In the genomic region with DNA sequence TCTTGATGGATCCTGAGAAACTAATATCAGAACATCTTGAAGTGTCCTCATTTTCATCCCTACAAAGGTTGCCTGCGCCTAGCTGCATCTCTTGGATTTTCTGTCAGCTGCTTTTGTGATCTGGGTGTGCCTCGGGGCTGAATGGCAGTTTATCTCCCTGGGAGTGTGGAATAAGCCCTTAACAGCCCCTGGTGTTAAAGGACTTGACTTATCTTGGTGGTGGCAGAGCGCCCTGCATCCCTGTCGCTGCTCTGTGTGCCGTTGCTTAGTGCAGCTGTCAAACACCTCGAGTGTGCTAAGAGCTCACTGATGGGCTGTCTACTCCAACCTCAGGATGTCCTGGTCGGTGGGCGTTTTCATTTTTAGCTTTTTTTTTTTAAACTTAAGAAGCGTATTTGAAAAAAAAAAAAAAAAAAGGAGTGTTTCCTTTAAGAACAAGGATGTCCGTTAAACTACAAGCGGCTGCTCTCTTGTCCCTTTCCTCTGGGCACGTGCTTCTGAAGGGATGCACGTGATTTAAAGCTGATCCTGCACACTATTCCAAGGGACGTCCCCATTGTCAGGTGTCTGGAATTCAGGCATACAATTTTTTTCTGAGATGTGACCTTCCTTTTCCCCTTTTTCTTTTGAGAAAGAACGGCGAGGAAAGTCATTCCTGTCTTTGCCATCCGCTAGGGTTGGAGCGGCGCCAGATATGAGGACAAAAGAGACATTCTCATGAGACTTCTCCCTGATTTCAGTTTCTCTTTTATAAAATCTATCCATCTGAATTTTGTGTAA, we compare ENCODE assay signal across 9 mouse cellular contexts. TPM values are rescaled to one million over a fixed set of nuclear protein-coding genes. Genes with fewer than 3 reads are reported as not detected.
DNase-seq lines count a peak whose midpoint lies in the region; ATAC-seq and TF ChIP-seq lines count a peak whose summit lies in the region.
"Had no signal": no experiment of that assay in that cellular context is flagged by ENCODE, and none has a peak within 500 bp of the region (broad histone marks: within the 10 kb centered on the region; RNA-seq: fewer than 3 reads in every experiment).

No protein-coding gene starts in this region.

- peak overlapping the region; percentile 48 for H3K4me2 ChIP-seq in hindbrain, embryonic 15.5 days
- H3K4me2 ChIP-seq in hindbrain, embryonic 12.5 days (replicated peaks) = no peak overlapping the region
- peak overlapping the region; percentile 35 for H3K4me2 ChIP-seq in forebrain, postnatal 0 days (ENCODE audit: low read depth)

- ATAC-seq in hindbrain, embryonic 15.5 days (ENCODE audit: low FRiP score, low read depth) = no peak
- no peak for ATAC-seq in hindbrain, embryonic 12.5 days (ENCODE audit: low FRiP score)
- peak; percentile 58; the same call in 1 of the 2 replicates for ATAC-seq in forebrain, postnatal 0 days
- ATAC-seq: Patski had no signal

- peaks cover 6% of the 10 kb centered on the region; the same call in 1 of the 2 replicates for H3K4me1 ChIP-seq in hindbrain, embryonic 15.5 days (replicated peaks)
- H3K4me1 ChIP-seq in hindbrain, embryonic 12.5 days = no peaks in the 10 kb centered on the region
- no peaks in the 10 kb centered on the region for H3K4me1 ChIP-seq in forebrain, postnatal 0 days (ENCODE audit: insufficient read depth)

- peak overlapping the region; percentile 19 for H3K4me3 ChIP-seq in hindbrain, embryonic 15.5 days
- no peak overlapping the region for H3K4me3 ChIP-seq in hindbrain, embryonic 12.5 days
- H3K4me3 ChIP-seq in forebrain, postnatal 0 days (ENCODE audit: low read depth, low read length) = peak overlapping the region; percentile 16

- H3K9me3 ChIP-seq in hindbrain, embryonic 15.5 days = no peaks in the 10 kb centered on the region
- no peaks in the 10 kb centered on the region for H3K9me3 ChIP-seq in hindbrain, embryonic 12.5 days (replicated peaks)
- no peaks in the 10 kb centered on the region for H3K9me3 ChIP-seq in forebrain, postnatal 0 days (ENCODE audit: low read length)

- H3K27me3 ChIP-seq in hindbrain, embryonic 15.5 days = no peaks in the 10 kb centered on the region
- no peaks in the 10 kb centered on the region for H3K27me3 ChIP-seq in hindbrain, embryonic 12.5 days
- no peaks in the 10 kb centered on the region for H3K27me3 ChIP-seq in forebrain, postnatal 0 days (ENCODE audit: insufficient read depth, low read length)

- H3K36me3 ChIP-seq in hindbrain, embryonic 15.5 days = no peaks in the 10 kb centered on the region
- H3K36me3 ChIP-seq in hindbrain, embryonic 12.5 days = no peaks in the 10 kb centered on the region
- H3K36me3 ChIP-seq in forebrain, postnatal 0 days (ENCODE audit: insufficient read depth) = no peaks in the 10 kb centered on the region

- peak; percentile 19; the same call in 1 of the 2 replicates for TF ChIP-seq CTCF in forebrain, postnatal 0 days (IDR thresholded peaks at IDR 0.05; ENCODE audit: low read depth)

- H3K27ac ChIP-seq in hindbrain, embryonic 15.5 days (replicated peaks) = peak overlapping the region; percentile 20; the same call in 1 of the 2 replicates
- H3K27ac ChIP-seq in hindbrain, embryonic 12.5 days = no peak overlapping the region
- no peak overlapping the region for H3K27ac ChIP-seq in forebrain, postnatal 0 days (ENCODE audit: low read depth, low read length)

- DNase-seq in adrenal gland, adult 2 months = peak; percentile 41
- peak; percentile 64 for DNase-seq in forebrain, postnatal 0 days
- DNase-seq in kidney, postnatal 14 days = peak; percentile 48
- no peak for DNase-seq in thymus, postnatal 36 days
- no peak for DNase-seq in urinary bladder, adult 2 months (ENCODE audit: low spot score)
- no peak for DNase-seq in frontal cortex, postnatal 10 days (ENCODE audit: low spot score in 2 of 2)

- WGBS in hindbrain, embryonic 15.5 days = 52% methylated on average over 19 of the region's 19 CpGs
- 69% methylated on average over 19 of the region's 19 CpGs for WGBS in hindbrain, embryonic 12.5 days
- 41% methylated on average over 19 of the region's 19 CpGs for WGBS in forebrain, postnatal 0 days

- no peak overlapping the region; the same call in 1 of the 2 replicates for H3K9ac ChIP-seq in hindbrain, embryonic 15.5 days
- no peak overlapping the region for H3K9ac ChIP-seq in hindbrain, embryonic 12.5 days
- H3K9ac ChIP-seq in forebrain, postnatal 0 days = no peak overlapping the region

RNA-seq across cellular contexts. Expression of gene Bmp10, which starts 4.6 kb away (rescaled TPM):
- not detected in 2 replicates for polyA plus RNA-seq in hindbrain, embryonic 15.5 days (2015; fragmentation: Nextera tagmentation; extraction: Ambion mirVana)
- polyA plus RNA-seq in hindbrain, embryonic 12.5 days (2016; fragmentation: Nextera tagmentation; extraction: Ambion mirVana) = not detected in 2 replicates
- not detected for total RNA-seq in adrenal gland, adult 2 months (2021)
- not detected in 2 replicates for polyA plus RNA-seq in adrenal gland, adult 2 months (2012; rRNA removed)
- 0.08 TPM in 1 of 2 replicates, not detected in the other for total RNA-seq in forebrain, postnatal 0 days (2014; rRNA removed)
- not detected in 2 replicates for polyA plus RNA-seq in forebrain, postnatal 0 days (2015; fragmentation: Nextera tagmentation; extraction: Ambion mirVana)
- 0.71 and 0.78 TPM in 2 replicates for polyA plus RNA-seq in urinary bladder, adult 2 months (2012; rRNA removed)
- polyA plus RNA-seq: Patski had no signal

RNA-seq across cellular contexts. Expression of gene Gkn3, which starts 35.5 kb away (rescaled TPM):
- 0.41 and 1.0 TPM in 2 replicates for polyA plus RNA-seq in hindbrain, embryonic 15.5 days (2015; fragmentation: Nextera tagmentation; extraction: Ambion mirVana)
- 0.26 TPM in 1 of 2 replicates, not detected in the other for polyA plus RNA-seq in hindbrain, embryonic 12.5 days (2016; fragmentation: Nextera tagmentation; extraction: Ambion mirVana)
- total RNA-seq in adrenal gland, adult 2 months (2021) = under 1 TPM; 0.58 to 0.59 TPM
- polyA plus RNA-seq in adrenal gland, adult 2 months (2012; rRNA removed) = 0.28 and 0.69 TPM in 2 replicates
- not detected in 2 replicates for total RNA-seq in forebrain, postnatal 0 days (2014; rRNA removed)
- polyA plus RNA-seq in forebrain, postnatal 0 days (2015; fragmentation: Nextera tagmentation; extraction: Ambion mirVana) = 0.86 and 1.0 TPM in 2 replicates
- 25.5 and 32.0 TPM in 2 replicates for polyA plus RNA-seq in urinary bladder, adult 2 months (2012; rRNA removed)
- polyA plus RNA-seq: Patski had no signal

RNA-seq across cellular contexts. Expression of gene Gkn2, which starts 51.1 kb away (rescaled TPM):
- polyA plus RNA-seq in hindbrain, embryonic 15.5 days (2015; fragmentation: Nextera tagmentation; extraction: Ambion mirVana) = not detected in 2 replicates
- not detected in 2 replicates for polyA plus RNA-seq in hindbrain, embryonic 12.5 days (2016; fragmentation: Nextera tagmentation; extraction: Ambion mirVana)
- not detected for total RNA-seq in adrenal gland, adult 2 months (2021)
- polyA plus RNA-seq in adrenal gland, adult 2 months (2012; rRNA removed) = 1.8 TPM in 1 of 2 replicates, not detected in the other
- not detected in 2 replicates for total RNA-seq in forebrain, postnatal 0 days (2014; rRNA removed)
- polyA plus RNA-seq in forebrain, postnatal 0 days (2015; fragmentation: Nextera tagmentation; extraction: Ambion mirVana) = not detected in 2 replicates
- not detected in 2 replicates for polyA plus RNA-seq in urinary bladder, adult 2 months (2012; rRNA removed)
- polyA plus RNA-seq: Patski had no signal

Comparison
In these comparisons a context has a peak if more than half of its experiments do, and no peak if none do; other contexts are left out.
1. DNase-seq: peak in adrenal gland, adult 2 months (single experiment), forebrain, postnatal 0 days (single experiment) and kidney, postnatal 14 days (single experiment); none in thymus, postnatal 36 days (0 of 2), urinary bladder, adult 2 months (single experiment) and frontal cortex, postnatal 10 days (0 of 2).
2. RNA of gene Gkn3, which starts 35.5 kb away (polyA plus RNA-seq): 25.5 to 32.0 TPM in urinary bladder, adult 2 months; 0.86 to 1.0 TPM in forebrain, postnatal 0 days, 0.41 to 1.0 TPM in hindbrain, embryonic 15.5 days, 0.28 to 0.69 TPM in adrenal gland, adult 2 months and 0.26 TPM in hindbrain, embryonic 12.5 days; every median in the first group is over 10 times any median in the second.